Mouse (Mus musculus): Measurements from ENCODE around the gene Tnfrsf11a. TPM values are rescaled to one million over a fixed set of nuclear protein-coding genes. Genes with fewer than 3 reads are reported as not detected.
A peak's percentile ranks its signal among the peaks of the same experiment; 100 is the strongest.

The Tnfrsf11a gene
- total and polyA plus RNA-seq, 2 experiments, result 0.45 to 1.2 TPM

DNA sequence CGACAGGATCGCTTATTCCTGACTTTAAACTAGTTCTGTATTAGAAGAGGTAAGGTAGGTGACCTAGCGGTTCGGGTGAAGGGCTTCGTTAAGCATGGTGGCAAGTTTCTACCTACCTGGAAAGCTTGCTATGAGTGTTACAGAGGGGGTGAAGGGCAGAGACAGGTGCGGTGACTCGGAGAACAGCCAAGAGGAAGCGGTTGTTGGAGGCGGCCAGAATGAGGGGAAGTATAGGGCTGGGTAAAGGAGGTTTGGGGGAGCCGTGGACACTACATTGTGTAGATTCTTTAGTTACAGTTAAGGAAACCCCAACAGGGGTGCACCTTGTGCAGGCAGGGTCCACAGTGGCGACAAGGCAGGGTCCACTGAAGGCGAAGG is 450 bp upstream of the Tnfrsf11a start:
- peak overlapping the region; percentile 84 for H3K4me3 ChIP-seq (ENCODE audit: insufficient read depth, low read depth, low read length)
- TF ChIP-seq CTCF (IDR thresholded peaks at IDR 0.05; ENCODE audit: low read depth, low read length) (no peak), POLR2A (IDR thresholded peaks at IDR 0.05; ENCODE audit: extremely low read depth, insufficient read depth, low read length) (no peak)
- no peak for DNase-seq (ENCODE audit: extremely low read depth, low read depth, low spot score)
- H3K4me1 ChIP-seq (ENCODE audit: control insufficient read depth, insufficient read depth, low read length), result peaks cover 2% of the 10 kb centered on the region
- no peak overlapping the region for H3K9ac ChIP-seq (ENCODE audit: low read depth, low read length)
- no peaks in the 10 kb centered on the region for H3K79me2 ChIP-seq (ENCODE audit: control insufficient read depth, insufficient read depth, low read length)
- 37% methylated on average over 12 of the region's 12 CpGs for WGBS
- H3K27me3 ChIP-seq (ENCODE audit: control insufficient read depth, insufficient read depth, low read length), result peaks cover 4% of the 10 kb centered on the region
- H3K27ac ChIP-seq (replicated peaks; ENCODE audit: insufficient read depth, low read depth, low read length), result no peak overlapping the region
- no peaks in the 10 kb centered on the region for H3K36me3 ChIP-seq (ENCODE audit: control insufficient read depth, insufficient read depth, low read length)

DNA sequence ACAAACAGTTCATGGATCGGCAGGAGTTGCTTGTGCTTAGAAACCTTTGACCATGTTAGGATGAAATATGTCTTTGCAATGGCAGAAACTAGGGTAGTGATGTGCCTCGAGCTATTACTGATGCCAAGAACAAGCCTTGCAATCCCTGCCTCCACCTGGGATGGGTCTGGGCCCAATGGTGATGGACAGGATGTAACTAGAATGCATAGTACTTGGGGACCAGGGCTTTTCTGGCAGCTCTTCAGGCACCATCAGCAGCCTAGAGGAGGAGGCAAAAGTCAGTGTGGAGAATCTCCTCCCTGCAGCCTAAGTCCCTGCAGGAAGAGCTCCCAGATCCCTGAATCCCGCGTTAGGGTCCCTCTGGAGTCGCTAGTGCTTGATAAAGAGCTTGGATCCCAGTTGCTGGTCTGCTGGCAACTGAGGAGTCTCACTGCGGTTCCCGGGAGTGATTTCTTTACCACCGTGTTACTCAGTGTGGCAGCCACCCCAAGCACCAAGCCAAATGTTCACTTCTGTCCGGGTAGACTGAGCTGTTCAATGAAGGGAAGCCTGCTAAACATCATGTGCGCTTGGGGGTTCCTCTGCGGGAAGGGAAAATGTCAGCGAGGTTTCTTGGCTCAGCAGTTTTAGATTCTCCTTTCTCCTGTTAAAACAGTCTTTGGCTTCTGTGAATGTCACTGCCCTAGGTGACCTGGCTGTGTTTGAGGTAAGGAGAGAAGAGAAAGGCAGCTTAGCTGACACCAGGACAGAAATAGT is 1.1 kb downstream of the Tnfrsf11a start:
- no peaks in the 10 kb centered on the region for H3K36me3 ChIP-seq (ENCODE audit: control insufficient read depth, insufficient read depth, low read length)
- peaks cover 2% of the 10 kb centered on the region for H3K4me1 ChIP-seq (ENCODE audit: control insufficient read depth, insufficient read depth, low read length)
- no peak overlapping the region for H3K27ac ChIP-seq (replicated peaks; ENCODE audit: insufficient read depth, low read depth, low read length)
- TF ChIP-seq CTCF (IDR thresholded peaks at IDR 0.05; ENCODE audit: low read depth, low read length) (no peak), POLR2A (IDR thresholded peaks at IDR 0.05; ENCODE audit: extremely low read depth, insufficient read depth, low read length) (no peak)
- no peaks in the 10 kb centered on the region for H3K79me2 ChIP-seq (ENCODE audit: control insufficient read depth, insufficient read depth, low read length)
- WGBS, result 47% methylated on average over 12 of the region's 12 CpGs
- no peak overlapping the region for H3K9ac ChIP-seq (ENCODE audit: low read depth, low read length)
- DNase-seq (ENCODE audit: extremely low read depth, low read depth, low spot score), result no peak
- peaks cover 4% of the 10 kb centered on the region for H3K27me3 ChIP-seq (ENCODE audit: control insufficient read depth, insufficient read depth, low read length)
- H3K4me3 ChIP-seq (ENCODE audit: insufficient read depth, low read depth, low read length), result peak overlapping the region; percentile 3; the same call in 1 of the 2 replicates

DNA sequence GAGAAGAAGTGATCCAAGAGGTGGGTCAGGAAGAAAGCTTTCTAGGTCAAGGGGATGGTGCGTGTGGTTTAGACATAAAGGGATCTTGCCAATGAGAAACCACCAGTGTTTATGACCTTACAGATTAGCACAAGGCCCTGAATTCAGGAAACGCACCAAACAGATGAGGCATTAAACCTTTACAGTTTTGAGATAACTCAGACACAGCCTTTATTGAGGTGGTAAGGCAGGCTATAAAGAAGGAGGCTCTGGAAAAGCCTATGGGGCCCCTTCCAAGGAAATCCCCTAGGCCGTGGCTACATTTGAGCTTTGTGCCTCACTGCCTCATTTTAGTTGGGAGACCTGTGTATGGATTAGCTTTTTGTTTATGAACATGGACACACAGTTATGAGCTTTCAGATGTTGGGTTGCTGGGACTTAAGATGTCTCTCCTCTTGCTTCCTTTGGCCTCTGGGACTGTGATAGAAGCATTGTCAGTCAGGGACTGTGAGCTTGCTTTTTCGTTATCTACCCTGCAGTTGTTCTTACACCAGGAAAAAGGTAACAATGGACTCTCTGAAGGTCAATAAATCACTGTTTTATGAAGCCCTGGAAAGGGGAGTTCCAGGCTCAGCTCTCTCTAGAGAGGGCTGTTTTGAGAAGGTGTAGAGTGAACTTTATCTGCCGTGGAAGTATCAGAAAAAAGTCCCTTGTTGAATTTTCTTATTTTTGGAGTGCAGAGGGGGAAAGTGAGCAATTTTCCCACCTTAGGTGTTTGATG is 3.9 kb downstream of the Tnfrsf11a start:
- Histone ChIP-seq H3K9ac (ENCODE audit: low read depth, low read length) (no peak overlapping the region), H3K27ac (replicated peaks; ENCODE audit: insufficient read depth, low read depth, low read length) (no peak overlapping the region), H3K27me3 (ENCODE audit: control insufficient read depth, insufficient read depth, low read length) (peaks cover 4% of the 10 kb centered on the region), H3K4me1 (ENCODE audit: control insufficient read depth, insufficient read depth, low read length) (peaks cover 2% of the 10 kb centered on the region), H3K36me3 (ENCODE audit: control insufficient read depth, insufficient read depth, low read length) (no peaks in the 10 kb centered on the region), H3K79me2 (ENCODE audit: control insufficient read depth, insufficient read depth, low read length) (no peaks in the 10 kb centered on the region), H3K4me3 (ENCODE audit: insufficient read depth, low read depth, low read length) (no peak overlapping the region)
- DNase-seq (ENCODE audit: extremely low read depth, low read depth, low spot score), result no peak
- 81% methylated on average over 5 of the region's 5 CpGs for WGBS
- TF ChIP-seq POLR2A (IDR thresholded peaks at IDR 0.05; ENCODE audit: extremely low read depth, insufficient read depth, low read length) (no peak), CTCF (IDR thresholded peaks at IDR 0.05; ENCODE audit: low read depth, low read length) (no peak)

DNA sequence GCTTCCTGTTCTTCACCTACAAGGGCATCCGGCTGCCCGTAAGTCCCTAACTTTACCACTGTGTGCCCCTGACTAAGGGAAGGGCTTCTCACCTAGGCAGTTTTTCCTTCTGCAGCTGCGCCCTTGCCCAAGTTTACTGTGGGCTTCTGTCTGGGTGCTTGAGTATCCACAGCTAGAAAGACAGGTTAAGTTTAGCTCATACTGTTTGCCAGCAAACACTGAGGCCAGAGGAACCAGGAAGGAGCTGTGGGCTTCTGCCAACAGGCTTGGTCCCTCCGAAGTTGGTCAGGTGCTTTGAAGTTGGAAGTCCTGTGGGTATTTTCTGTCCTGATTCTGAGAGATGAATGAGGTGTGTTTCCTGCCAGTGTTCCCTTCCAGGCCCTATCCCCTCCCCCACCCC is 4.6 kb downstream of the Tnfrsf11a start:
- Histone ChIP-seq H3K27me3 (ENCODE audit: control insufficient read depth, insufficient read depth, low read length) (peaks cover 4% of the 10 kb centered on the region), H3K4me3 (ENCODE audit: insufficient read depth, low read depth, low read length) (no peak overlapping the region), H3K27ac (replicated peaks; ENCODE audit: insufficient read depth, low read depth, low read length) (no peak overlapping the region), H3K9ac (ENCODE audit: low read depth, low read length) (no peak overlapping the region), H3K4me1 (ENCODE audit: control insufficient read depth, insufficient read depth, low read length) (peaks cover 2% of the 10 kb centered on the region), H3K79me2 (ENCODE audit: control insufficient read depth, insufficient read depth, low read length) (no peaks in the 10 kb centered on the region), H3K36me3 (ENCODE audit: control insufficient read depth, insufficient read depth, low read length) (no peaks in the 10 kb centered on the region)
- 79% methylated on average over 4 of the region's 4 CpGs for WGBS
- TF ChIP-seq CTCF (IDR thresholded peaks at IDR 0.05; ENCODE audit: low read depth, low read length), result no peak
- TF ChIP-seq POLR2A (IDR thresholded peaks at IDR 0.05; ENCODE audit: extremely low read depth, insufficient read depth, low read length), result no peak
- no peak for DNase-seq (ENCODE audit: extremely low read depth, low read depth, low spot score)

DNA sequence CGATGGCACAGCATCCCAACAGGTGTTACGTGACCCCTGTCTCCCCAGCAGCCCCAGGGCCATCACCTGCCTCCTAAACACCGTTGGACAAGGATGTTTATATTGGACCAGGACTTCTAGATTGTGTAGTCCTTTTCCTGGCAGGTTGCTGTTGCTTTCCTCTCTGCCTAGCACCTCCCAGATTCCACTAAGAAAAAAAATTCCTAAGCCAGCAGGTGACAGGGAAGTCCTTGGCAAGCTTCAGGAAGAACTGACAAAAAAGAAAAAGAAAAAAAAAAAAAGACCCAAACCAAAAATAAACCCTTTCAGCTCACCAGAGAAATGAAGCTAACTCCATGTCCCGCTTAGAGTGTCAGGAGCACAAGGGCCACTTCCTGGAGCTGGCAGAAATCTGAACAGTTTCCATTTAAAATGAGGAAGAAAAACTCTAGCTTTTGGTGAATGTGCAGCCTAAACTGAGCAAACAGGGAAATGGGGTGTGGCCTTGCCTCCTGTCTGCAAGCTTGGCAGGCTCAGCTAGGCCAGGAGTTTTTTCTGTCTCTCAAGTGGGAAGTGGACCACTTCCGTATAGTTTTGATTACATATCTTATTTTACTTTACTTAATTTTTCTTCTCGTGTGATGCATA is 6.3 kb downstream of the Tnfrsf11a start:
- WGBS, result 62% methylated on average over 6 of the region's 6 CpGs
- peak; percentile 46 for DNase-seq (ENCODE audit: extremely low read depth, low read depth, low spot score)
- Histone ChIP-seq H3K4me1 (ENCODE audit: control insufficient read depth, insufficient read depth, low read length) (no peaks in the 10 kb centered on the region), H3K9ac (ENCODE audit: low read depth, low read length) (no peak overlapping the region), H3K27ac (replicated peaks; ENCODE audit: insufficient read depth, low read depth, low read length) (peak overlapping the region; percentile 32), H3K4me3 (ENCODE audit: insufficient read depth, low read depth, low read length) (no peak overlapping the region), H3K36me3 (ENCODE audit: control insufficient read depth, insufficient read depth, low read length) (no peaks in the 10 kb centered on the region), H3K79me2 (ENCODE audit: control insufficient read depth, insufficient read depth, low read length) (no peaks in the 10 kb centered on the region), H3K27me3 (ENCODE audit: control insufficient read depth, insufficient read depth, low read length) (no peaks in the 10 kb centered on the region)
- TF ChIP-seq POLR2A (IDR thresholded peaks at IDR 0.05; ENCODE audit: extremely low read depth, insufficient read depth, low read length) (no peak), CTCF (IDR thresholded peaks at IDR 0.05; ENCODE audit: low read depth, low read length) (no peak)

Measured in liver, adult 2 months (tissue).